Mouse (Mus musculus) layer of hippocampus, postnatal 14 days (tissue): Measurements from ENCODE around the gene Zfp580. TPM values are rescaled to one million over a fixed set of nuclear protein-coding genes. Genes with fewer than 3 reads are reported as not detected.
A peak's percentile ranks its signal among the peaks of the same experiment; 100 is the strongest.
"Not testable (repeated sequence)": the region's sequence is repeated elsewhere in the genome, so short reads cannot be mapped to it uniquely, and the experiment has no call there.

Source experiments
- DNase-seq, 2 experiments: peaks; one replicate each; pipeline ENCODE4 v3.0.0; 2021 to 2022; ENCODE audit warnings: low spot score in 2 of 2, mixed read lengths in 1 of 2
- total RNA-seq, 2 experiments: library from RNA; stranded (reverse); gene quantifications; 2 replicates each; pipeline ENCODE4 v1.2.3; 2021

The Zfp580 gene
- total RNA-seq, 2 experiments from 2014 or later, result 57.8 to 63.2 TPM

- DNase-seq, result peak; percentile 93 to 95
These were observed 10.5 kb downstream of the Zfp580 start, which contains the start of gene U2af2 for GRCm38 (mm10) chr7:5061774-5062359. TSS of gene U2af2 (plus strand) at chr7:5062143.

GRCm38 (mm10) chr7:5062360-5063001 lies 11.1 kb downstream of the Zfp580 start:
- peak in 1 of 2 experiments; percentile 76 for DNase-seq

- DNase-seq, result no peak
These were observed 13.5 kb downstream of the Zfp580 start for GRCm38 (mm10) chr7:5064886-5065285.

- no peak for DNase-seq
These were observed 22.2 kb downstream of the Zfp580 start for GRCm38 (mm10) chr7:5073586-5073985.

- no peak for DNase-seq
These were observed 23.6 kb downstream of the Zfp580 start for GRCm38 (mm10) chr7:5074984-5075383.

- no peak for DNase-seq
These were observed 25.6 kb downstream of the Zfp580 start for GRCm38 (mm10) chr7:5076931-5077330.

- not testable (repeated sequence) for DNase-seq
These were observed 28.1 kb downstream of the Zfp580 start for GRCm38 (mm10) chr7:5079365-5080009.

- DNase-seq, result peak; percentile 94 to 98
These were observed 28.8 kb downstream of the Zfp580 start, which contains the start of gene Epn1 for GRCm38 (mm10) chr7:5080010-5080751. TSS of gene Epn1 (plus strand) at chr7:5080235.

GRCm38 (mm10) chr7:5080815-5081214 lies 29.5 kb downstream of the Zfp580 start:
- no peak for DNase-seq

- no peak for DNase-seq
These were observed 29.9 kb downstream of the Zfp580 start for GRCm38 (mm10) chr7:5081241-5081640.

- no peak for DNase-seq
These were observed 30.6 kb downstream of the Zfp580 start for GRCm38 (mm10) chr7:5081939-5082338.

GRCm38 (mm10) chr7:5083325-5084105 lies 32.2 kb downstream of the Zfp580 start:
- DNase-seq, result no peak

- DNase-seq, result no peak
These were observed 34.2 kb downstream of the Zfp580 start for GRCm38 (mm10) chr7:5085512-5085911.

GRCm38 (mm10) chr7:5086921-5087440 lies 35.6 kb downstream of the Zfp580 start:
- DNase-seq, result no peak

- DNase-seq, result no peak
These were observed 36.5 kb downstream of the Zfp580 start for GRCm38 (mm10) chr7:5087886-5088285.

- no peak for DNase-seq
These were observed 38.5 kb downstream of the Zfp580 start for GRCm38 (mm10) chr7:5089853-5090252.

GRCm38 (mm10) chr7:5091008-5091728 lies 39.8 kb downstream of the Zfp580 start:
- peak; percentile 35 to 58 for DNase-seq

GRCm38 (mm10) chr7:5092381-5092780 lies 41.0 kb downstream of the Zfp580 start:
- DNase-seq, result no peak

GRCm38 (mm10) chr7:5092831-5093510 lies 41.6 kb downstream of the Zfp580 start:
- no peak for DNase-seq
